18 mouse cellular contexts compared by ENCODE assay signal in genomic region chr13:24634346-24635120, GRCm38 (mm10). TPM values are rescaled to one million over a fixed set of nuclear protein-coding genes. Genes with fewer than 3 reads are reported as not detected.
DNase-seq lines count a peak whose midpoint lies in the region; TF ChIP-seq lines count a peak whose summit lies in the region.
"Had no signal": no experiment of that assay in that cellular context is flagged by ENCODE, and none has a peak within 500 bp of the region (broad histone marks: within the 10 kb centered on the region; RNA-seq: fewer than 3 reads in every experiment).

No protein-coding gene starts in this region.

- peak; percentile 56 to 70 for DNase-seq in spleen, adult 2 months (ENCODE audit: low read depth in 1 of 2, low spot score in 2 of 2)
- DNase-seq in spleen, postnatal 14 days (ENCODE audit: low spot score in 2 of 2): no peak
- peak; percentile 66 for DNase-seq in T-cell, adult 2 months (ENCODE audit: low spot score)
- peak; percentile 62 for DNase-seq in induced T-regulatory cell, adult 2 months (ENCODE audit: low read depth)
- DNase-seq in heart, adult 8-10 months (ENCODE audit: low spot score): no peak
- DNase-seq in adrenal gland, adult 8-10 months: no peak
- no peak for DNase-seq in right cerebral cortex, adult 2 months (ENCODE audit: low spot score in 2 of 2)
- DNase-seq: adrenal gland, postnatal 36 days; cerebellum, adult 11-12 months; kidney, adult 8-10 months; liver, embryonic 13.5 days; lung, postnatal 14 days; right cerebral cortex, adult 18-20 months; thymus, adult 18-20 months had no signal

- H3K27ac ChIP-seq in spleen, adult 2 months (ENCODE audit: insufficient read depth, low read length): peak overlapping the region; percentile 45
- H3K27ac ChIP-seq: heart, embryonic 15.5 days; hindbrain, embryonic 15.5 days; liver, embryonic 13.5 days; midbrain, embryonic 15.5 days; neural tube, embryonic 13.5 days had no signal

- TF ChIP-seq CTCF in spleen, adult 2 months (IDR thresholded peaks at IDR 0.05; ENCODE audit: extremely low read depth, insufficient read depth, insufficient read length, insufficient replicate concordance): no peak

- H3K4me3 ChIP-seq in spleen, adult 2 months (ENCODE audit: extremely low read depth, insufficient read depth, insufficient read length): no peak overlapping the region
- H3K4me3 ChIP-seq: heart, embryonic 15.5 days; hindbrain, embryonic 15.5 days; liver, embryonic 13.5 days; midbrain, embryonic 15.5 days; neural tube, embryonic 13.5 days had no signal

- H3K4me1 ChIP-seq in spleen, adult 2 months (ENCODE audit: control insufficient read depth, insufficient read depth, insufficient read length): peaks cover 55% of the 10 kb centered on the region

- H3K27me3 ChIP-seq in spleen, adult 2 months (ENCODE audit: control insufficient read depth, insufficient read depth, low read length): no peaks in the 10 kb centered on the region
- H3K27me3 ChIP-seq: heart, embryonic 15.5 days; hindbrain, embryonic 15.5 days had no signal

- WGBS in spleen, adult 2 months: 24% methylated on average over 13 of the region's 13 CpGs

- no peak for TF ChIP-seq POLR2A in spleen, adult 2 months (IDR thresholded peaks at IDR 0.05; ENCODE audit: low read depth, low read length)

- peaks cover 4% of the 10 kb centered on the region for H3K36me3 ChIP-seq in spleen, adult 2 months (ENCODE audit: control insufficient read depth, insufficient read depth, low read length)
- H3K36me3 ChIP-seq: heart, embryonic 15.5 days; hindbrain, embryonic 15.5 days; liver, embryonic 13.5 days; midbrain, embryonic 15.5 days; neural tube, embryonic 13.5 days had no signal

RNA-seq across cellular contexts. Expression of gene Ripor2, which starts 52.5 kb away (rescaled TPM):
- 46.4 and 54.7 TPM in 2 replicates for polyA plus RNA-seq in spleen, adult 2 months (2012; rRNA removed)
- 10 to 100 TPM in 2 of 4 experiments, 1 to 10 TPM in 2; 3.9 to 11.7 (median 8.3) TPM for total RNA-seq in heart, adult 8-10 months (2022)
- 1 to 10 TPM; 4.1 to 7.3 (median 5.4) TPM for total RNA-seq in adrenal gland, adult 8-10 months (2022)

Comparison
In these comparisons a context has a peak if more than half of its experiments do, and no peak if none do; other contexts are left out.
1. DNase-seq: peak in spleen, adult 2 months (2 of 2), T-cell, adult 2 months (single experiment) and induced T-regulatory cell, adult 2 months (single experiment); none in spleen, postnatal 14 days (0 of 2), heart, adult 8-10 months (single experiment), adrenal gland, adult 8-10 months (single experiment) and right cerebral cortex, adult 2 months (0 of 2).